Mouse (Mus musculus) neural tube, embryonic 11.5 days (tissue): Measurements from ENCODE around the gene Pla2g10. TPM values are rescaled to one million over a fixed set of nuclear protein-coding genes. Genes with fewer than 3 reads are reported as not detected.
"Not testable (repeated sequence)": the region's sequence is repeated elsewhere in the genome, so short reads cannot be mapped to it uniquely, and the experiment has no call there.

ENCODE experiments used
- ATAC-seq: fragments of 200-750 bp; cut with Nextera tagmentation; 2 replicates; pipeline ENCODE4 v1.8.0; 2017; ENCODE audit warnings: moderate number of reproducible peaks, mild to moderate bottlenecking, moderate TSS enrichment, moderate library complexity; ENCODE audit not compliant: insufficient read depth, low FRiP score, low TSS enrichment
- DNase-seq: peaks from one replicate; pipeline ENCODE4 v3.0.0-alpha.2; 2015; ENCODE audit warnings: low spot score
- H3K27ac ChIP-seq: fragments of 300-500 bp; sonication (generic); 2 replicates; pipeline ENCODE4 v1.5.1; 2014; ENCODE audit warnings: low read depth, mild to moderate bottlenecking, low read length
- H3K27me3 ChIP-seq: fragments of 300-500 bp; sonication (generic); 2 replicates; pipeline ENCODE4 v1.6.1; 2014; ENCODE audit warnings: mild to moderate bottlenecking, low read length, mixed read lengths; ENCODE audit not compliant: control insufficient read depth, insufficient read depth
- H3K36me3 ChIP-seq: fragments of 300-500 bp; sonication (generic); 2 replicates; pipeline ENCODE4 v1.6.1; 2014; ENCODE audit warnings: mild to moderate bottlenecking, low read length, moderate library complexity, mixed read lengths; ENCODE audit not compliant: control insufficient read depth, insufficient read depth
- H3K4me1 ChIP-seq: fragments of 300-500 bp; sonication (generic); 2 replicates; pipeline ENCODE4 v1.6.1; 2014; ENCODE audit warnings: low read length, mixed read lengths; ENCODE audit not compliant: control insufficient read depth, insufficient read depth
- H3K4me2 ChIP-seq: fragments of 300-500 bp; sonication (generic); 2 replicates; pipeline ENCODE4 v1.6.1; 2014; ENCODE audit warnings: low read depth, mild to moderate bottlenecking, moderate library complexity
- H3K4me3 ChIP-seq: fragments of 300-500 bp; sonication (generic); 2 replicates; pipeline ENCODE4 v1.5.1; 2014; ENCODE audit warnings: low read depth, low read length
- H3K9ac ChIP-seq: fragments of 300-500 bp; sonication (generic); 2 replicates; pipeline ENCODE4 v1.6.1; 2014; ENCODE audit warnings: mild to moderate bottlenecking, low read length
- H3K9me3 ChIP-seq: fragments of 300-500 bp; sonication (generic); 2 replicates; pipeline ENCODE4 v1.6.1; 2016; ENCODE audit warnings: low read length; ENCODE audit not compliant: control insufficient read depth
- WGBS: fragments of 180-500 bp; shearing (Covaris S2); extraction: QIAGEN DNeasy Blood & Tissue Kit; methylation state at CpG from one replicate; pipeline ENCODE4 v1.1.7; 2014; 5-methylcytosine and 5-hydroxymethylcytosine counted together
- polyA plus RNA-seq: library from polyadenylated mRNA; unstranded; fragments of >200 nt; fragmentation: Nextera tagmentation; extraction: Ambion mirVana; gene quantifications from 2 replicates; pipeline ENCODE4 v1.2.1, GENCODE M21; 2014

Gene Pla2g10
- 0.26 TPM in 1 of 2 replicates, not detected in the other for polyA plus RNA-seq

GRCm38 (mm10) chr16:13730285-13731255, at the start of gene Pla2g10:
TSS of gene Pla2g10 (minus strand) at chr16:13730983.
- no peak within 1 kb of the TSS for H3K27ac ChIP-seq
- no peaks in the 10 kb centered on the region for H3K36me3 ChIP-seq
- H3K4me1 ChIP-seq = no peaks in the 10 kb centered on the region
- H3K9ac ChIP-seq = no peak within 1 kb of the TSS
- 11% methylated on average over 26 of the region's 26 CpGs for WGBS
- H3K4me2 ChIP-seq = peak within 1 kb of the TSS; percentile 15; the same call in 1 of the 2 replicates
- no peak for DNase-seq
- no peaks in the 10 kb centered on the region for H3K9me3 ChIP-seq
- no peak within 1 kb of the TSS for H3K4me3 ChIP-seq
- no peak for ATAC-seq
- no peaks in the 10 kb centered on the region for H3K27me3 ChIP-seq

GRCm38 (mm10) chr16:13774651-13775050, 43.9 kb upstream of the Pla2g10 start:
- not testable (repeated sequence) for H3K36me3 ChIP-seq, H3K9me3 ChIP-seq, DNase-seq, H3K27me3 ChIP-seq, H3K27ac ChIP-seq, H3K4me1 ChIP-seq, H3K4me2 ChIP-seq, H3K9ac ChIP-seq, ATAC-seq, H3K4me3 ChIP-seq
- 86% methylated on average over 3 of the region's 3 CpGs for WGBS

GRCm38 (mm10) chr16:13774011-13774410, 43.2 kb upstream of the Pla2g10 start:
- H3K27me3 ChIP-seq, H3K9ac ChIP-seq, H3K4me2 ChIP-seq, ATAC-seq, H3K27ac ChIP-seq, DNase-seq, H3K4me3 ChIP-seq, H3K9me3 ChIP-seq, H3K36me3 ChIP-seq, H3K4me1 ChIP-seq: not testable (repeated sequence)
- WGBS = 90% methylated on average over 2 of the region's 2 CpGs

- DNase-seq, H3K9ac ChIP-seq, H3K27ac ChIP-seq, ATAC-seq, H3K4me1 ChIP-seq, H3K27me3 ChIP-seq, H3K9me3 ChIP-seq, H3K4me3 ChIP-seq, H3K36me3 ChIP-seq, H3K4me2 ChIP-seq: not testable (repeated sequence)
- 82% methylated on average over 5 of the region's 5 CpGs for WGBS
Measured at GRCm38 (mm10) chr16:13772051-13772450, 41.3 kb upstream of the Pla2g10 start.

- H3K4me3 ChIP-seq, H3K4me2 ChIP-seq, DNase-seq, H3K9ac ChIP-seq, ATAC-seq, H3K36me3 ChIP-seq, H3K4me1 ChIP-seq, H3K27me3 ChIP-seq, H3K27ac ChIP-seq, H3K9me3 ChIP-seq: not testable (repeated sequence)
- 63% methylated on average over 4 of the region's 4 CpGs for WGBS
Measured at GRCm38 (mm10) chr16:13771603-13772002, 40.8 kb upstream of the Pla2g10 start.

GRCm38 (mm10) chr16:13766367-13766766, 35.6 kb upstream of the Pla2g10 start:
- H3K27ac ChIP-seq = no peak overlapping the region
- H3K27me3 ChIP-seq = no peaks in the 10 kb centered on the region
- H3K9me3 ChIP-seq = no peaks in the 10 kb centered on the region
- ATAC-seq (no peak), DNase-seq (no peak)
- no peak overlapping the region for H3K4me3 ChIP-seq
- H3K36me3 ChIP-seq = no peaks in the 10 kb centered on the region
- H3K4me1 ChIP-seq = no peaks in the 10 kb centered on the region
- H3K4me2 ChIP-seq = no peak overlapping the region
- H3K9ac ChIP-seq = no peak overlapping the region

GRCm38 (mm10) chr16:13764519-13764918, 33.7 kb upstream of the Pla2g10 start:
- Histone ChIP-seq H3K27me3 (no peaks in the 10 kb centered on the region), H3K4me3 (no peak overlapping the region), H3K4me1 (no peaks in the 10 kb centered on the region), H3K9ac (no peak overlapping the region), H3K36me3 (no peaks in the 10 kb centered on the region), H3K4me2 (no peak overlapping the region), H3K9me3 (no peaks in the 10 kb centered on the region), H3K27ac (no peak overlapping the region)
- WGBS = 82% methylated on average over 3 of the region's 3 CpGs
- DNase-seq (no peak), ATAC-seq (no peak)

- not testable (repeated sequence) for H3K27me3 ChIP-seq, H3K27ac ChIP-seq, ATAC-seq, H3K4me2 ChIP-seq, H3K9me3 ChIP-seq, H3K4me1 ChIP-seq, H3K4me3 ChIP-seq, DNase-seq, H3K9ac ChIP-seq, H3K36me3 ChIP-seq
- WGBS = 100% methylated on average over 1 of the region's 1 CpGs
Measured at GRCm38 (mm10) chr16:13762807-13763206, 32.0 kb upstream of the Pla2g10 start.

- WGBS = 91% methylated on average over 2 of the region's 2 CpGs
- no peaks in the 10 kb centered on the region for H3K27me3 ChIP-seq
- no peak for ATAC-seq
- no peak overlapping the region for H3K4me2 ChIP-seq
- no peaks in the 10 kb centered on the region for H3K4me1 ChIP-seq
- H3K4me3 ChIP-seq = no peak overlapping the region
- H3K9ac ChIP-seq = no peak overlapping the region
- no peak for DNase-seq
- H3K9me3 ChIP-seq = no peaks in the 10 kb centered on the region
- H3K36me3 ChIP-seq = no peaks in the 10 kb centered on the region
- no peak overlapping the region for H3K27ac ChIP-seq
Measured at GRCm38 (mm10) chr16:13757823-13758222, 27.0 kb upstream of the Pla2g10 start.
